Mouse (Mus musculus): ENCODE measurements around the gene 5730455P16Rik. TPM values are rescaled to one million over a fixed set of nuclear protein-coding genes. Genes with fewer than 3 reads are reported as not detected.
A peak's percentile ranks its signal among the peaks of the same experiment; 100 is the strongest.

Gene 5730455P16Rik
- polyA plus RNA-seq, 1 experiment from 2014 or later, result 26.9 TPM

GRCm38 (mm10) chr11:80354832-80355231 is 23.0 kb downstream of the 5730455P16Rik start:
- ATAC-seq (replicated peaks; ENCODE audit: low FRiP score) (no peak), DNase-seq (ENCODE audit: low spot score) (no peak)
- WGBS, result 34% methylated on average over 4 of the region's 4 CpGs
- no peaks in the 10 kb centered on the region for H3K4me1 ChIP-seq (replicated peaks; ENCODE audit: control insufficient read depth, insufficient read depth, low read length)
- no peaks in the 10 kb centered on the region for H3K36me3 ChIP-seq (ENCODE audit: control insufficient read depth, insufficient read depth, low read length)
- no peak overlapping the region for H3K4me3 ChIP-seq (ENCODE audit: low read depth, low read length)
- no peak overlapping the region for H3K9ac ChIP-seq (ENCODE audit: low read length)
- no peak overlapping the region for H3K27ac ChIP-seq (ENCODE audit: low read depth, low read length)
- H3K27me3 ChIP-seq (ENCODE audit: control insufficient read depth, insufficient read depth, low read length), result no peaks in the 10 kb centered on the region
- no peaks in the 10 kb centered on the region for H3K9me3 ChIP-seq (ENCODE audit: control insufficient read depth, low read length)
- no peak overlapping the region for H3K4me2 ChIP-seq (ENCODE audit: low read depth, low read length, severe bottlenecking)

- no peak for ATAC-seq (replicated peaks; ENCODE audit: low FRiP score)
Measured at GRCm38 (mm10) chr11:80351832-80352430, 25.9 kb downstream of the 5730455P16Rik start.

GRCm38 (mm10) chr11:80342482-80342881 is 35.4 kb downstream of the 5730455P16Rik start:
- Histone ChIP-seq H3K9me3 (ENCODE audit: control insufficient read depth, low read length) (no peaks in the 10 kb centered on the region), H3K27ac (ENCODE audit: low read depth, low read length) (peak overlapping the region; percentile 25; the same call in 1 of the 2 replicates), H3K9ac (ENCODE audit: low read length) (no peak overlapping the region), H3K4me1 (replicated peaks; ENCODE audit: control insufficient read depth, insufficient read depth, low read length) (peaks cover 3% of the 10 kb centered on the region; the same call in 1 of the 2 replicates), H3K27me3 (ENCODE audit: control insufficient read depth, insufficient read depth, low read length) (no peaks in the 10 kb centered on the region), H3K4me2 (ENCODE audit: low read depth, low read length, severe bottlenecking) (no peak overlapping the region), H3K4me3 (ENCODE audit: low read depth, low read length) (no peak overlapping the region), H3K36me3 (ENCODE audit: control insufficient read depth, insufficient read depth, low read length) (no peaks in the 10 kb centered on the region)
- WGBS, result 6% methylated on average over 2 of the region's 2 CpGs
- no peak for DNase-seq (ENCODE audit: low spot score)
- no peak for ATAC-seq (replicated peaks; ENCODE audit: low FRiP score)

More at GRCm38 (mm10) chr11:80351832-80352430, 25.9 kb downstream of the 5730455P16Rik start:
- peak; percentile 92 for DNase-seq (ENCODE audit: low spot score)
- Histone ChIP-seq H3K36me3 (ENCODE audit: control insufficient read depth, insufficient read depth, low read length) (no peaks in the 10 kb centered on the region), H3K27ac (ENCODE audit: low read depth, low read length) (no peak overlapping the region), H3K4me1 (replicated peaks; ENCODE audit: control insufficient read depth, insufficient read depth, low read length) (no peaks in the 10 kb centered on the region), H3K9me3 (ENCODE audit: control insufficient read depth, low read length) (no peaks in the 10 kb centered on the region), H3K9ac (ENCODE audit: low read length) (no peak overlapping the region), H3K4me3 (ENCODE audit: low read depth, low read length) (no peak overlapping the region), H3K27me3 (ENCODE audit: control insufficient read depth, insufficient read depth, low read length) (no peaks in the 10 kb centered on the region), H3K4me2 (ENCODE audit: low read depth, low read length, severe bottlenecking) (no peak overlapping the region)
- 82% methylated on average over 5 of the region's 5 CpGs for WGBS

DNA sequence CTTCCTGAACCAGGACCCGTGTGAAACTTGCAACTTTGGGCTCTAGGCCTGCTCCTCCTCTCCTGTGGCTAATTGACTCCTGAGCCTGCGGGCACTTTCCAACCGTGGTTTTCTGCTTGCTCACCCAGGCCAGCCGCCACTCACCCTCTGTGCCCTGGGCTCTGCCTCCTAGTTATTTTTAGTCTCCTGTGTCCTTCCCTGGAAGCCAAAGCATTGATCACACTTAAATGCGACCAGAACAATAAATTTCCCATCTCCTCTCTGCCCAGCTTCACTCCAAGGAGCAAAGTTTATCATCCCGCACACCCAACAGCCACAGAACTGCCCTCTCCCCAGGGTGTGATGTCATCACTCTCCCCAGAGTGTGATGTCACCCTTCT is 41.5 kb downstream of the 5730455P16Rik start:
- H3K4me1 ChIP-seq (replicated peaks; ENCODE audit: control insufficient read depth, insufficient read depth, low read length), result peaks cover 18% of the 10 kb centered on the region
- DNase-seq (ENCODE audit: low spot score) (no peak), ATAC-seq (replicated peaks; ENCODE audit: low FRiP score) (no peak)
- H3K9me3 ChIP-seq (ENCODE audit: control insufficient read depth, low read length), result no peaks in the 10 kb centered on the region
- peak overlapping the region; percentile 0; the same call in 1 of the 2 replicates for H3K9ac ChIP-seq (ENCODE audit: low read length)
- WGBS, result 9% methylated on average over 6 of the region's 6 CpGs
- no peak overlapping the region for H3K4me3 ChIP-seq (ENCODE audit: low read depth, low read length)
- H3K4me2 ChIP-seq (ENCODE audit: low read depth, low read length, severe bottlenecking), result peak overlapping the region; percentile 22; the same call in 1 of the 2 replicates
- H3K27ac ChIP-seq (ENCODE audit: low read depth, low read length), result peak overlapping the region; percentile 82
- H3K27me3 ChIP-seq (ENCODE audit: control insufficient read depth, insufficient read depth, low read length), result no peaks in the 10 kb centered on the region
- H3K36me3 ChIP-seq (ENCODE audit: control insufficient read depth, insufficient read depth, low read length), result no peaks in the 10 kb centered on the region

DNA sequence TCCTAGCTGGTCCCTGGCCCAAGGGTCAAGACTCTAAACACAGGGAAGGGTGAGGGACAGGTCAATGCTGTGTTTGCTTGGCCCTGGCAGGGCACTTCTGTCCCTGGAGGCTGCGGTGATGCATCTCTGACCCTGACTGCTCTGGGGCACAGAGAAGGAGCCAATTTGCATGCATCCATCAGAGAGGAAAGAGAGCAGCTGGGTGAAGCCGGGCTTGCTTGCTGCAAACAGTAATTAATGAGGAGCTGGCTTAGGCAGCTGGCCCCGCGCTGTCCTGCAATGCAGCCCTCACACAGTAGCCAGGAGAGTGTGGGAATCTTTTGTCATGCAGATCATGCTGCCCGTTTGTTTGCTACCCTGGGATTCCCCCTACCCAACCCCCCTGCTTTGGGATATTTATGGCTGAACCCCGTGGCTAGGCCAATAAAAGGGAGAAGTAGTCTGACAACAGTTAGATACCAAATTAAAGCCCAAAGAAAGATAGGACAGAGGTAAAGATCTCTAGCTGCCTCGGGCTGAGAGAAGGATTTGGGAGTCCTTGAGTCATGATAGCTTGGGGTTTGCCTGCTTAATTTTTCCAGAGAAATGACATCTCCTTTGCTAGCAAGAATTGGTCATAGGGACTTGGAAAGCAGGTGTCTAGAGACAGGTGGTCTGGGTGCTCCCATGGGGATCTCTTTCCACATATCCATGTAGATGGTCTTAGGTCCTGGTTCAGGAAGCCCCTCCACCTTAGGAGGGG is 42.1 kb downstream of the 5730455P16Rik start:
- 0% methylated on average over 7 of the region's 7 CpGs for WGBS
- H3K4me2 ChIP-seq (ENCODE audit: low read depth, low read length, severe bottlenecking), result peak overlapping the region; percentile 22; the same call in 1 of the 2 replicates
- H3K9ac ChIP-seq (ENCODE audit: low read length), result no peak overlapping the region
- no peaks in the 10 kb centered on the region for H3K27me3 ChIP-seq (ENCODE audit: control insufficient read depth, insufficient read depth, low read length)
- peak overlapping the region; percentile 82 for H3K27ac ChIP-seq (ENCODE audit: low read depth, low read length)
- ATAC-seq (replicated peaks; ENCODE audit: low FRiP score) (peak; percentile 94), DNase-seq (ENCODE audit: low spot score) (peak; percentile 87)
- no peaks in the 10 kb centered on the region for H3K9me3 ChIP-seq (ENCODE audit: control insufficient read depth, low read length)
- H3K4me3 ChIP-seq (ENCODE audit: low read depth, low read length), result no peak overlapping the region
- H3K36me3 ChIP-seq (ENCODE audit: control insufficient read depth, insufficient read depth, low read length), result no peaks in the 10 kb centered on the region
- peaks cover 18% of the 10 kb centered on the region for H3K4me1 ChIP-seq (replicated peaks; ENCODE audit: control insufficient read depth, insufficient read depth, low read length)

GRCm38 (mm10) chr11:80332709-80333400 is 45.0 kb downstream of the 5730455P16Rik start:
- Histone ChIP-seq H3K9ac (ENCODE audit: low read length) (no peak overlapping the region), H3K36me3 (ENCODE audit: control insufficient read depth, insufficient read depth, low read length) (no peaks in the 10 kb centered on the region), H3K4me1 (replicated peaks; ENCODE audit: control insufficient read depth, insufficient read depth, low read length) (peaks cover 18% of the 10 kb centered on the region), H3K9me3 (ENCODE audit: control insufficient read depth, low read length) (no peaks in the 10 kb centered on the region), H3K4me3 (ENCODE audit: low read depth, low read length) (no peak overlapping the region), H3K27me3 (ENCODE audit: control insufficient read depth, insufficient read depth, low read length) (no peaks in the 10 kb centered on the region), H3K27ac (ENCODE audit: low read depth, low read length) (no peak overlapping the region), H3K4me2 (ENCODE audit: low read depth, low read length, severe bottlenecking) (no peak overlapping the region)
- ATAC-seq (replicated peaks; ENCODE audit: low FRiP score) (no peak), DNase-seq (ENCODE audit: low spot score) (no peak)
- 73% methylated on average over 12 of the region's 12 CpGs for WGBS

DNA sequence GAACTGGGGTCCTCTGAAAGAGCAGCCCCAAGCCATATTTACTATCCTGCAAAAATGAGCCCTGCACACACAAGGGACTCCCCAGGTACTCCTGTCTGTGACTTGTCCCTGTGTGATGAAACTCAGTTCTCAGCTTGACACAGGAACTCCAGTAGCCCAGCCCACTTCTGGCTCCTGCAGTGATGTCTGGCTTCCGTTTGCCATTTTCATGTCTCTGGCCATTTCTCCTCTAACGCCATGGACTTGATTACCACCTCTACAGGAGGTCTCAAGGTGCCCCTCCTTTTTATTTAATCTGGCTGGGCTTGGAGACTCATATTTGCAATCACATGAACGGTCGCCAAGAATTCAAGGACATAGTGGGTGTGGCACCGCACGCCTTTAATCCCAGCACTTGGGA is 53.2 kb downstream of the 5730455P16Rik start:
- DNase-seq (ENCODE audit: low spot score), result no peak
- Histone ChIP-seq H3K9ac (ENCODE audit: low read length) (no peak overlapping the region), H3K4me2 (ENCODE audit: low read depth, low read length, severe bottlenecking) (no peak overlapping the region), H3K4me3 (ENCODE audit: low read depth, low read length) (no peak overlapping the region), H3K27me3 (ENCODE audit: control insufficient read depth, insufficient read depth, low read length) (no peaks in the 10 kb centered on the region), H3K27ac (ENCODE audit: low read depth, low read length) (no peak overlapping the region), H3K36me3 (ENCODE audit: control insufficient read depth, insufficient read depth, low read length) (no peaks in the 10 kb centered on the region), H3K4me1 (replicated peaks; ENCODE audit: control insufficient read depth, insufficient read depth, low read length) (no peaks in the 10 kb centered on the region), H3K9me3 (ENCODE audit: control insufficient read depth, low read length) (no peaks in the 10 kb centered on the region)
- 85% methylated on average over 6 of the region's 6 CpGs for WGBS
- no peak for ATAC-seq (replicated peaks; ENCODE audit: low FRiP score)

- ATAC-seq (replicated peaks; ENCODE audit: low FRiP score), result no peak
- H3K27ac ChIP-seq (ENCODE audit: low read depth, low read length), result no peak overlapping the region
- no peak for DNase-seq (ENCODE audit: low spot score)
Measured at GRCm38 (mm10) chr11:80323255-80323654, 54.6 kb downstream of the 5730455P16Rik start.

More at GRCm38 (mm10) chr11:80323255-80323654, 54.6 kb downstream of the 5730455P16Rik start:
- Histone ChIP-seq H3K9ac (ENCODE audit: low read length) (no peak overlapping the region), H3K4me3 (ENCODE audit: low read depth, low read length) (no peak overlapping the region), H3K4me1 (replicated peaks; ENCODE audit: control insufficient read depth, insufficient read depth, low read length) (peaks cover 8% of the 10 kb centered on the region), H3K9me3 (ENCODE audit: control insufficient read depth, low read length) (no peaks in the 10 kb centered on the region), H3K36me3 (ENCODE audit: control insufficient read depth, insufficient read depth, low read length) (no peaks in the 10 kb centered on the region), H3K27me3 (ENCODE audit: control insufficient read depth, insufficient read depth, low read length) (no peaks in the 10 kb centered on the region), H3K4me2 (ENCODE audit: low read depth, low read length, severe bottlenecking) (no peak overlapping the region)
- 67% methylated on average over 13 of the region's 13 CpGs for WGBS

All from forebrain, embryonic 11.5 days (tissue).